Mouse (Mus musculus) stomach, embryonic 16.5 days (tissue): ENCODE results near the gene Ascl4. TPM values are rescaled to one million over a fixed set of nuclear protein-coding genes. Genes with fewer than 3 reads are reported as not detected.
A peak's percentile ranks its signal among the peaks of the same experiment; 100 is the strongest.

Experiments
- ATAC-seq: fragments of 200-750 bp; cut with Nextera tagmentation; 2 replicates; pipeline ENCODE4 v1.8.0; 2017; ENCODE audit warnings: moderate number of reproducible peaks, moderate TSS enrichment; ENCODE audit not compliant: insufficient read depth, low FRiP score
- H3K27ac ChIP-seq: fragments of 300-500 bp; sonication (generic); 2 replicates; pipeline ENCODE4 v1.5.1; 2014; ENCODE audit warnings: low read length
- H3K27me3 ChIP-seq: fragments of 300-500 bp; sonication (generic); 2 replicates; pipeline ENCODE4 v1.6.1; 2014; ENCODE audit warnings: low read length, control low read depth, mixed read lengths; ENCODE audit not compliant: control insufficient read depth, insufficient read depth
- H3K36me3 ChIP-seq: fragments of 300-500 bp; sonication (generic); 2 replicates; pipeline ENCODE4 v1.6.1; 2014; ENCODE audit warnings: low read length; ENCODE audit not compliant: control insufficient read depth, insufficient read depth
- H3K4me1 ChIP-seq: fragments of 300-500 bp; sonication (generic); 2 replicates; pipeline ENCODE4 v1.6.1; 2014; ENCODE audit warnings: low read length, control low read depth, mixed read lengths; ENCODE audit not compliant: control insufficient read depth, insufficient read depth
- H3K4me2 ChIP-seq: fragments of 300-500 bp; sonication (generic); 2 replicates; pipeline ENCODE4 v1.6.1; 2014; ENCODE audit warnings: low read depth, low read length, mixed read lengths
- H3K4me3 ChIP-seq: fragments of 300-500 bp; sonication (generic); replicated peaks from 2 replicates; pipeline ENCODE4 v1.5.1; 2014; ENCODE audit warnings: mild to moderate bottlenecking, low read length
- H3K9ac ChIP-seq: fragments of 300-500 bp; sonication (generic); 2 replicates; pipeline ENCODE4 v1.6.1; 2014; ENCODE audit warnings: low read length
- H3K9me3 ChIP-seq: fragments of 300-500 bp; sonication (generic); replicated peaks from 2 replicates; pipeline ENCODE4 v1.6.1; 2016; ENCODE audit warnings: low read length, control low read depth; ENCODE audit not compliant: control insufficient read depth
- WGBS: fragments of 180-500 bp; shearing (Covaris S2); extraction: QIAGEN DNeasy Blood & Tissue Kit; methylation state at CpG from one replicate; pipeline ENCODE4 v1.1.7; 2014; 5-methylcytosine and 5-hydroxymethylcytosine counted together
- polyA plus RNA-seq: library from polyadenylated mRNA; unstranded; fragments of >200 nt; fragmentation: Nextera tagmentation; extraction: Ambion mirVana; gene quantifications from 2 replicates; pipeline ENCODE4 v1.2.1, GENCODE M21; 2015

The Ascl4 gene
- 0.36 and 0.37 TPM in 2 replicates for polyA plus RNA-seq

- Histone ChIP-seq H3K27ac (no peak within 1 kb of the TSS), H3K4me2 (peak within 1 kb of the TSS; percentile 93), H3K9me3 (no peaks in the 10 kb centered on the region), H3K4me3 (peak within 1 kb of the TSS; percentile 51), H3K27me3 (no peaks in the 10 kb centered on the region), H3K9ac (peak within 1 kb of the TSS; percentile 48), H3K36me3 (no peaks in the 10 kb centered on the region), H3K4me1 (no peaks in the 10 kb centered on the region)
- no peak for ATAC-seq
- WGBS, result 2% methylated on average over 23 of the region's 23 CpGs
Measured at GRCm38 (mm10) chr10:85927676-85928445, at the start of gene Ascl4. Gene Ascl4 (plus strand): TSS chr10:85927681.

GRCm38 (mm10) chr10:85879886-85880486 lies 47.5 kb upstream of the Ascl4 start:
- H3K27me3 ChIP-seq, result no peaks in the 10 kb centered on the region
- no peaks in the 10 kb centered on the region for H3K9me3 ChIP-seq
- H3K36me3 ChIP-seq, result peaks cover 20% of the 10 kb centered on the region; the same call in 1 of the 2 replicates
- no peak for ATAC-seq
- no peak overlapping the region for H3K4me2 ChIP-seq
- no peak overlapping the region for H3K4me3 ChIP-seq
- no peaks in the 10 kb centered on the region for H3K4me1 ChIP-seq
- no peak overlapping the region for H3K27ac ChIP-seq
- 80% methylated on average over 8 of the region's 8 CpGs for WGBS
- H3K9ac ChIP-seq, result no peak overlapping the region

GRCm38 (mm10) chr10:85916498-85917309 lies 10.8 kb upstream of the Ascl4 start, which contains the start of gene Prdm4:
Gene Prdm4 (minus strand): TSS chr10:85917142.
- WGBS, result under 1% methylated on average over 89 of the region's 90 CpGs
- Histone ChIP-seq H3K9ac (peak within 1 kb of the TSS; percentile 85), H3K4me1 (0 out of 2 replicates have a peak, but pooled peaks cover 3% of the 10 kb centered on the region), H3K27me3 (no peaks in the 10 kb centered on the region), H3K27ac (peak within 1 kb of the TSS; percentile 78), H3K4me2 (peak within 1 kb of the TSS; percentile 74), H3K36me3 (0 out of 2 replicates have a peak, but pooled peaks cover 3% of the 10 kb centered on the region), H3K4me3 (peak within 1 kb of the TSS; percentile 70), H3K9me3 (no peaks in the 10 kb centered on the region)
- ATAC-seq, result peak; percentile 100

- Histone ChIP-seq H3K9me3 (no peaks in the 10 kb centered on the region), H3K27ac (no peak overlapping the region), H3K27me3 (no peaks in the 10 kb centered on the region), H3K4me2 (peak overlapping the region; percentile 93), H3K36me3 (no peaks in the 10 kb centered on the region), H3K9ac (peak overlapping the region; percentile 48), H3K4me3 (peak overlapping the region; percentile 51), H3K4me1 (no peaks in the 10 kb centered on the region)
- WGBS, result 1% methylated on average over 63 of the region's 63 CpGs
- peak; percentile 80; the same call in 1 of the 2 replicates for ATAC-seq
Measured at GRCm38 (mm10) chr10:85928499-85929207, 1.2 kb downstream of the Ascl4 start.

GRCm38 (mm10) chr10:85929208-85929591 lies 1.7 kb downstream of the Ascl4 start:
- H3K27me3 ChIP-seq, result no peaks in the 10 kb centered on the region
- WGBS, result 42% methylated on average over 11 of the region's 11 CpGs
- no peaks in the 10 kb centered on the region for H3K36me3 ChIP-seq
- H3K4me2 ChIP-seq, result peak overlapping the region; percentile 93
- H3K4me3 ChIP-seq, result peak overlapping the region; percentile 51; the same call in 1 of the 2 replicates
- no peak overlapping the region for H3K9ac ChIP-seq
- H3K27ac ChIP-seq, result no peak overlapping the region
- ATAC-seq, result no peak
- no peaks in the 10 kb centered on the region for H3K4me1 ChIP-seq
- no peaks in the 10 kb centered on the region for H3K9me3 ChIP-seq

- Histone ChIP-seq H3K4me2 (no peak overlapping the region), H3K4me1 (no peaks in the 10 kb centered on the region), H3K36me3 (no peaks in the 10 kb centered on the region), H3K27ac (no peak overlapping the region), H3K9me3 (no peaks in the 10 kb centered on the region), H3K4me3 (no peak overlapping the region), H3K9ac (no peak overlapping the region), H3K27me3 (no peaks in the 10 kb centered on the region)
- ATAC-seq, result no peak
- WGBS, result 91% methylated on average over 11 of the region's 11 CpGs
Measured at GRCm38 (mm10) chr10:85929962-85930361, 2.5 kb downstream of the Ascl4 start.

- Histone ChIP-seq H3K36me3 (peaks cover 23% of the 10 kb centered on the region), H3K4me1 (no peaks in the 10 kb centered on the region), H3K4me3 (no peak overlapping the region), H3K4me2 (no peak overlapping the region), H3K9ac (no peak overlapping the region), H3K27ac (no peak overlapping the region), H3K9me3 (0 out of 2 replicates have a peak, but pooled peaks cover 8% of the 10 kb centered on the region), H3K27me3 (no peaks in the 10 kb centered on the region)
- no peak for ATAC-seq
- WGBS, result 93% methylated on average over 6 of the region's 6 CpGs
Measured at GRCm38 (mm10) chr10:85936280-85936965, 8.9 kb downstream of the Ascl4 start.

- Histone ChIP-seq H3K4me1 (no peaks in the 10 kb centered on the region), H3K4me3 (no peak overlapping the region), H3K27ac (no peak overlapping the region), H3K36me3 (peaks cover 42% of the 10 kb centered on the region), H3K9ac (no peak overlapping the region), H3K4me2 (no peak overlapping the region), H3K27me3 (no peaks in the 10 kb centered on the region), H3K9me3 (no peaks in the 10 kb centered on the region)
- 95% methylated on average over 8 of the region's 8 CpGs for WGBS
- no peak for ATAC-seq
Measured at GRCm38 (mm10) chr10:85948483-85949196, 21.2 kb downstream of the Ascl4 start.
